Mouse (Mus musculus): ENCODE data around the gene Krtap28-10. TPM values are rescaled to one million over a fixed set of nuclear protein-coding genes. Genes with fewer than 3 reads are reported as not detected.

Krtap28-10 gene
- 0.04 TPM in 1 of 2 replicates, not detected in the other for polyA plus RNA-seq (2012)

GRCm38 (mm10) chr1:83042380-83042779 is at the start of gene Krtap28-10:
Krtap28-10 (minus strand) TSS chr1:83042480.
- no peaks in the 10 kb centered on the region; the same call in 1 of the 2 replicates for H3K4me1 ChIP-seq (ENCODE audit: control insufficient read depth)
- peaks cover 10% of the 10 kb centered on the region for H3K27me3 ChIP-seq (ENCODE audit: control insufficient read depth)
- no peaks in the 10 kb centered on the region for H3K36me3 ChIP-seq (ENCODE audit: control insufficient read depth)
- H3K9me3 ChIP-seq (ENCODE audit: control insufficient read depth, low read length), result no peaks in the 10 kb centered on the region
- no peak within 1 kb of the TSS for H3K4me3 ChIP-seq (replicated peaks)
- TF ChIP-seq GATA1 (IDR thresholded peaks at IDR 0.05; ENCODE audit: low read length) (no peak), TAL1 (IDR thresholded peaks at IDR 0.05; ENCODE audit: low read length) (no peak)

- no peaks in the 10 kb centered on the region for H3K9me3 ChIP-seq (ENCODE audit: control insufficient read depth, low read length)
- H3K4me1 ChIP-seq (ENCODE audit: control insufficient read depth), result no peaks in the 10 kb centered on the region
- no peak overlapping the region for H3K4me3 ChIP-seq (replicated peaks)
- H3K36me3 ChIP-seq (ENCODE audit: control insufficient read depth), result no peaks in the 10 kb centered on the region
- TF ChIP-seq TAL1 (IDR thresholded peaks at IDR 0.05; ENCODE audit: low read length) (no peak), GATA1 (IDR thresholded peaks at IDR 0.05; ENCODE audit: low read length) (no peak)
- H3K27me3 ChIP-seq (ENCODE audit: control insufficient read depth), result no peaks in the 10 kb centered on the region
Measured at GRCm38 (mm10) chr1:83091268-83091667, 49.0 kb upstream of the Krtap28-10 start.

GRCm38 (mm10) chr1:83084790-83085189 is 42.5 kb upstream of the Krtap28-10 start:
- Histone ChIP-seq H3K9me3 (ENCODE audit: control insufficient read depth, low read length) (no peaks in the 10 kb centered on the region), H3K4me3 (replicated peaks) (no peak overlapping the region), H3K36me3 (ENCODE audit: control insufficient read depth) (no peaks in the 10 kb centered on the region), H3K27me3 (ENCODE audit: control insufficient read depth) (no peaks in the 10 kb centered on the region), H3K4me1 (ENCODE audit: control insufficient read depth) (no peaks in the 10 kb centered on the region)
- TF ChIP-seq GATA1 (IDR thresholded peaks at IDR 0.05; ENCODE audit: low read length) (no peak), TAL1 (IDR thresholded peaks at IDR 0.05; ENCODE audit: low read length) (no peak)

- Histone ChIP-seq H3K36me3 (ENCODE audit: control insufficient read depth) (no peaks in the 10 kb centered on the region), H3K9me3 (ENCODE audit: control insufficient read depth, low read length) (no peaks in the 10 kb centered on the region), H3K27me3 (ENCODE audit: control insufficient read depth) (no peaks in the 10 kb centered on the region), H3K4me3 (replicated peaks) (no peak overlapping the region), H3K4me1 (ENCODE audit: control insufficient read depth) (no peaks in the 10 kb centered on the region)
- TF ChIP-seq GATA1 (IDR thresholded peaks at IDR 0.05; ENCODE audit: low read length) (no peak), TAL1 (IDR thresholded peaks at IDR 0.05; ENCODE audit: low read length) (no peak)
Measured at GRCm38 (mm10) chr1:83077016-83077415, 34.7 kb upstream of the Krtap28-10 start.

- TF ChIP-seq TAL1 (IDR thresholded peaks at IDR 0.05; ENCODE audit: low read length) (no peak), GATA1 (IDR thresholded peaks at IDR 0.05; ENCODE audit: low read length) (no peak)
- H3K4me1 ChIP-seq (ENCODE audit: control insufficient read depth), result no peaks in the 10 kb centered on the region
- no peaks in the 10 kb centered on the region for H3K9me3 ChIP-seq (ENCODE audit: control insufficient read depth, low read length)
- H3K4me3 ChIP-seq (replicated peaks), result no peak overlapping the region
- H3K27me3 ChIP-seq (ENCODE audit: control insufficient read depth), result no peaks in the 10 kb centered on the region
- no peaks in the 10 kb centered on the region for H3K36me3 ChIP-seq (ENCODE audit: control insufficient read depth)
Measured at GRCm38 (mm10) chr1:83076190-83076917, 34.1 kb upstream of the Krtap28-10 start.

- H3K36me3 ChIP-seq (ENCODE audit: control insufficient read depth), result no peaks in the 10 kb centered on the region
- no peak for TF ChIP-seq GATA1 (IDR thresholded peaks at IDR 0.05; ENCODE audit: low read length)
- no peak for TF ChIP-seq TAL1 (IDR thresholded peaks at IDR 0.05; ENCODE audit: low read length)
- no peaks in the 10 kb centered on the region for H3K9me3 ChIP-seq (ENCODE audit: control insufficient read depth, low read length)
- no peak overlapping the region for H3K4me3 ChIP-seq (replicated peaks)
- no peaks in the 10 kb centered on the region for H3K4me1 ChIP-seq (ENCODE audit: control insufficient read depth)
- H3K27me3 ChIP-seq (ENCODE audit: control insufficient read depth), result no peaks in the 10 kb centered on the region
Measured at GRCm38 (mm10) chr1:83075526-83076189, 33.4 kb upstream of the Krtap28-10 start.

- Histone ChIP-seq H3K4me1 (ENCODE audit: control insufficient read depth) (no peaks in the 10 kb centered on the region), H3K4me3 (replicated peaks) (no peak overlapping the region), H3K27me3 (ENCODE audit: control insufficient read depth) (no peaks in the 10 kb centered on the region), H3K36me3 (ENCODE audit: control insufficient read depth) (no peaks in the 10 kb centered on the region), H3K9me3 (ENCODE audit: control insufficient read depth, low read length) (no peaks in the 10 kb centered on the region)
- TF ChIP-seq GATA1 (IDR thresholded peaks at IDR 0.05; ENCODE audit: low read length) (no peak), TAL1 (IDR thresholded peaks at IDR 0.05; ENCODE audit: low read length) (no peak)
Measured at GRCm38 (mm10) chr1:83067205-83067604, 24.9 kb upstream of the Krtap28-10 start.

- H3K4me3 ChIP-seq (replicated peaks), result no peak overlapping the region
- TF ChIP-seq GATA1 (IDR thresholded peaks at IDR 0.05; ENCODE audit: low read length), result no peak
- TF ChIP-seq TAL1 (IDR thresholded peaks at IDR 0.05; ENCODE audit: low read length), result no peak
- H3K9me3 ChIP-seq (ENCODE audit: control insufficient read depth, low read length), result no peaks in the 10 kb centered on the region
- H3K36me3 ChIP-seq (ENCODE audit: control insufficient read depth), result no peaks in the 10 kb centered on the region
- H3K4me1 ChIP-seq (ENCODE audit: control insufficient read depth), result no peaks in the 10 kb centered on the region
- H3K27me3 ChIP-seq (ENCODE audit: control insufficient read depth), result no peaks in the 10 kb centered on the region
Measured at GRCm38 (mm10) chr1:83066577-83066976, 24.3 kb upstream of the Krtap28-10 start.

- no peak overlapping the region for H3K4me3 ChIP-seq (replicated peaks)
- H3K9me3 ChIP-seq (ENCODE audit: control insufficient read depth, low read length), result no peaks in the 10 kb centered on the region
- no peaks in the 10 kb centered on the region for H3K27me3 ChIP-seq (ENCODE audit: control insufficient read depth)
- no peaks in the 10 kb centered on the region for H3K4me1 ChIP-seq (ENCODE audit: control insufficient read depth)
- H3K36me3 ChIP-seq (ENCODE audit: control insufficient read depth), result no peaks in the 10 kb centered on the region
- TF ChIP-seq GATA1 (IDR thresholded peaks at IDR 0.05; ENCODE audit: low read length) (no peak), TAL1 (IDR thresholded peaks at IDR 0.05; ENCODE audit: low read length) (no peak)
Measured at GRCm38 (mm10) chr1:83064851-83065250, 22.6 kb upstream of the Krtap28-10 start.

All from erythroblast, embryonic 14.5 days (primary cell).